Mouse (Mus musculus) ovary, adult 18-20 months (tissue): ENCODE measurements around the gene Csrp3.

ENCODE experiments used
- DNase-seq: peaks from one replicate; pipeline ENCODE4 v3.0.0; 2022; ENCODE audit warnings: low spot score, mixed read lengths

Csrp3 gene

DNA sequence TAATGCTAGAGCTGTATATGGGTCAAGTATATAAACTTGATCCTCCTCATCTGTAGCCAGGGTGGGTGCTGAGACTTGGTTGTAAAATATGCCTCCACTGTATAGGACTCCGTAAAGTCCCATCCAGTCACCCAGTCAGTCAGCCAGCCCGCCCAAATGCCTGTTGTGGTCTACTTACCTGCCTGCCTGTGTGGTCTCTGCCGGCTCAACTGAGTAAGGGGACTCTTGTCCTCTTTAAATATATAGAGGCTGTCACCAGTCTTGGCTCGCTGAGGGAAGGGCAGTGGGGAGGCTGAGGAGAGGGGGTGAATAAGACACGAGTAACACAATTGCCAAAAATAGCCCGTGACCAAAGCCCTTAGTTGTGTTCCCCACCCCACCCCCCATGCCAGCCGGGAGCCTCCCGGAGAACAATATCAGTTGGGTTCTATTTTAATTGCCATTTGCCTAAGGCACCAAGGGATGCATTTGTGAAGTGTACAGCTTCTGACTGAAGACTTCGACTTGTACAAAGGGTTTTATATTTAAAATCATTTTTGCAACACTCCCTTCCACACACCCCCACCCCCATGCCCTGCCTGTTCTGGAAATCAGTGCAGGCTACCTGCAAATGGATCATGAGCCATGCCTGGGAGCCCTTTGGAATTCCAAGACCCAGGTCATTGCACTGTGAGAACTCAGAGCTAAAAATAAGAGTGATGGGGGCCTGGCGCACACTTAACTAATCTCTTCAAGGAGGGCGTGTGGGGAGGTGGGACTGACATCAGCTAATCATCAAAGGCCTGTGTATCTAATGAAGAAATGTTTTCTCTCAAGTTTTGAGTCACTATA is at the start of gene Csrp3:
Gene Csrp3, minus strand, starts transcription at position 214 of the 831 bp plus-strand sequence.
- DNase-seq: no peak

DNA sequence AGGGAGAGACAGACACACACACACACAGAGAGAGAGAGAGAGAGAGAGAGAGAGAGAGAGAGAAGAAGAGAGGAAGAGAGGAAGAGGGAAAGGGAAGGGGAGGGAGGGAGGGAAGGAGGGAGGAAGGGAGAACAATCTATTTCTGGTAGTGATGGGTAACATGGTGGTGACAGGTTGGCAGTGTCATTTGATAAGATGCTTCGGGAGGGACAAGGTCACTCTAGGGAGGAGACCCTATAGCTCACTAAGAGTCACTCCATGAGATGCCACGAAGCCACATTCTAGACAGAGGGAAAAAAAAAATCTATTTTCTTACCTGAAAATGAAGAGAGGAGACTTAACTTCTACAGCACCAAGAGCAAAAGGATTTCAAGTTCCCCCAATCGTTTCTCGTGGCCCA is 48.2 kb upstream of the Csrp3 start:
- no peak for DNase-seq

- no peak for DNase-seq
Observed at GRCm38 (mm10) chr7:48895475-48895874, 47.6 kb upstream of the Csrp3 start.

DNA sequence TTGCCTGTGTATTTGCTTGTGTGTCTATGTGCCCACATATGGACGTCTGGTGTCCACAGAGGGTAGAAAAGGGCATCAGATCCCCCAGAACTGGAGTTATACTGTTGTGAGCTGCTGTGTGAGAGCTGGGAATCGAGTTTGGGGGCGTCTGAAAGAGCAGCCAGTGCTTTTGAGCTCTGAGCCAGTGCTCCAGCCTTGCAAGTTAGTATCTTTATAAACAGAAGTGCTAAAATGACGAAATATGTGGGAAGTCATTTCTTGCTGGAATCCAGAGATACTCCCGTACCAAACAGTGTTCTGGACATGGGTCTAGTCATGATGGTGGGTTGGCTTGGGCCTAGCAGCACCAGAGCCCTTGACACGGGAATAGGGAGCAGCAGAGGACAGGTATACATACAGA is 46.9 kb upstream of the Csrp3 start:
- DNase-seq: no peak

GRCm38 (mm10) chr7:48894152-48894551 is 46.3 kb upstream of the Csrp3 start:
- no peak for DNase-seq

DNA sequence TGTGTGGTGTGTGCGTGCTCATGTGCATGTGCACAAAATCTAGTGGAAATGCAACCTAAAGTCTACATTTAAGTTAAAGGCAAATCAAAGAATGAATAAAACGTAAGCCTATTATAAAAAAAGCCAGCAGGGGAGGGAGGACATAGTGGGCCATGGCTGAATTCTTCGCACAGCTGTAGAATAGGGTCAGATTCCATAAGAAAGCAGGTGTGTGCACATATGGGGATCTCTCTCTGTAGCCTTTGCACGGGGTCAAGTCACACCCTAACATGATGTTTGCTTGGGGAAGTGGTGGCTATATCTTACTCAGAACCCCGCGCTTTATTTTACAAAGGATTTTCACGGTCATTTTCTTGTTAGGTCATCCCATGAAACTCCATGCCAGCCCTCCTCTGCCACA is 45.3 kb upstream of the Csrp3 start:
- no peak for DNase-seq

GRCm38 (mm10) chr7:48891029-48891428 is 43.2 kb upstream of the Csrp3 start:
- DNase-seq: no peak

DNA sequence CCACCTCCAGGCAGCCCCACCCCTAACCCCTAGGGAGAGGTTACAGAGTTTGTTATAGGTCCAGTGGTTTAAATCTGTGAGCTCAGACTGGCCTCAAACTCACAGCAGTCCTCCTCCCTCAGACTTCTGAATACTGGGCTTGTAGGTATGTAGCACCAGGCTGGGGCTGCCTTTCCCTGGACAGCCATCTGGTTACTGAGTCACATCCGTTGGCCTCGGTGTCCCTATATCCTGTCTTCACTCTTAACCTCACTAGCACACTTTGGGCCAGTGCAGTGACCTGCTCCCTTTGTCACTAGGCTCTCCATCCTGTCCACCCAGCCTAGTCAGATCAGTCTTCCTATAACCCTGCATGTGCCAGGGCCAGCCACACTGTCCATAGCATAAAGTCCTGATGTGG is 40.9 kb upstream of the Csrp3 start:
- no peak for DNase-seq

GRCm38 (mm10) chr7:48887973-48888372 is 40.1 kb upstream of the Csrp3 start:
- DNase-seq: no peak

GRCm38 (mm10) chr7:48884266-48884611 is 36.4 kb upstream of the Csrp3 start:
- DNase-seq: no peak

DNA sequence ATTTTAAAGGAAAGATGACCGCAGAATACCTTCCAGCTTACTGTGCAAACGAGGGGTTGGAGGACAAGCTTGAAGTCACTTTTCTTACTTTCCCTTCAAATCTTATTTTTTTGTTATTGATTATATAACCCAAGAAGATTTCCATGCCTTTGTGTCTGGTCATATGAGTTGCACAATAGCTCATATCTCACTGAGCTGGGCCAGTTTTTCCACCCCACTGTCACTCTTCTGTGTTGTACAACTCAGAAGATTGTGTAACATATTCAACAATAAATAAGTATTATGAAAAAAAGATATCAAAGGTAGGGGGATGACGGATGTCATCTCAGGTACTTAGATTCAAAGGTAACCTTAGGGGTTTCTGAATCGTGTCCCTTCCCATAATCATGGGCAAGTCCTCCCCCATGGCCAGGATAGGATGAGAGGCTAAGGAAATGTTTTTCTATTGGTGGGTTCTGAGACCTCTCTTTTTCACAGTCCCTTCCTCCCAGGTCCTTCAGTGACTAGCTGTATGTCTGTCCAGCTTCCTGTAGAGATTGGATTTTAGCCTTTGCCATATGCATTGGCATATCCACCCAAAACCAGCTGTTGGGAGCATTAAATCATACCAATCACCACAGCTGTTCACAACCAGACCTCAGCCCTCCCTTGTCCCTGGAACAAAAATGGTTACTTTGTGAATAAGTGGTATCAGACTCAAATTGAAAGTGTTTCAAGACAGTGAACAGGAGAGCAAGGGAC is 35.9 kb upstream of the Csrp3 start:
- no peak for DNase-seq

GRCm38 (mm10) chr7:48881971-48882609 is 34.3 kb upstream of the Csrp3 start:
- DNase-seq: no peak

- DNase-seq: peak; percentile 63
Observed at GRCm38 (mm10) chr7:48881486-48881885, 33.7 kb upstream of the Csrp3 start, which contains the start of gene E2f8. TSS of gene E2f8 (minus strand) at chr7:48881596.

- peak; percentile 97 for DNase-seq
Observed at GRCm38 (mm10) chr7:48880591-48881481, 33.0 kb upstream of the Csrp3 start.

DNA sequence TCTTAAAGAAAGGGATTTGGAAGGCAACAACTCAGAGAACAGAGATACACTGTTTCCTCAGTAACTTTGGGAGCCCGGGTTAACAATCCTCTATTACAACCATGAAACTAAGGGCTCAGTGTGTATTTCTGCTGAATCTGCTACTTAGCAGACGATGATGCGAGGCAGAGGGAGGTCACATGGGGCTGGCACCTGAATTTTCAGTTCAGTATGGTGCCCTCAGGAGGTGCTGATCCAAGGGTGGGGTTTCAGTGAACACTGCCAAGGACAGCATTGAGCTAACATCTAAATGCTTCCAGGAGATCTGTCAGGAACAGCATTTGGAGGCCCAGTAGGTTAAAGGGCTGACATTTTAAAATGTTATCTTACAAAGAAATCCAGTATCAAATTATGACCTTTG is 31.7 kb upstream of the Csrp3 start:
- no peak for DNase-seq

GRCm38 (mm10) chr7:48877786-48878390 is 30.1 kb upstream of the Csrp3 start:
- no peak for DNase-seq

GRCm38 (mm10) chr7:48876526-48876925 is 28.7 kb upstream of the Csrp3 start:
- DNase-seq: no peak

GRCm38 (mm10) chr7:48875096-48875495 is 27.3 kb upstream of the Csrp3 start:
- no peak for DNase-seq

DNA sequence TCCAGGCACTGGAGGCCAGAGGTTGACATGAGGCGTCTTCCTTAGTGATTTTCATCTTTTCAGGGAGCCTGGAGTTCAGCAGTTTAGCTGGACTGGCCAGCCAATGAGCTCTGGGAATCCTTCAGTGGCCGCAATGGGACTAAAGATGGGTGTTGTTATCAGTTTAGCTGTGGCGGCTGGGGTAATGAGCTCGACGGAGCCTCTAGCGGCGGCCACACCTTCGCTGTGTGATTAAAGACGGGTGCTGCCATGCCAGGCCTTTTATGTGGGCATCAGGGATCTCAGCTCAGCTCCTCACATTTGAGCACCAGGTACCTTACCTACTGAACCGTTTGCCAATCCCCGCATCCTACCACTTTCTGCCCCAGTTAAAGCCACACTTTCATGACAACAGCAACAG is 23.5 kb upstream of the Csrp3 start:
- no peak for DNase-seq

- no peak for DNase-seq
Observed at GRCm38 (mm10) chr7:48870579-48871180, 22.8 kb upstream of the Csrp3 start.

DNA sequence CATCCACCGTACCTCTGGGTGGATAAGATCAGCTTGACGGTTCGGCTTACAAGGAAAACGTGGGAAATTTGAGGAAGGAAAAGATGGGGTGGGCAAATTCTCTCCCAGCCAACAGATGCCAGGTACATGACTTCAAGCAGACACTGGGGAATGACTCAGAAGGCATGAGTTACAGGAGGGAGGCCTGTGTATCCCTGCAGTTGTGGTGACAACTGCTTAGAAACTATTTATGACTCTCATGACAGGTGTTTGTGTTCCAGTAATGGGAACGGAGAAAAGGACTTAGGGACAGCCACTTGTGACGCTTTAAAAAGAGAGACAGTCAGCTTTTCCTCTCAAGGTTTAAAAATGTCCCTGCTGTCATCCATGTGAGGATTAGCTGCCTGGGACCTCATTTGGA is 22.3 kb upstream of the Csrp3 start:
- no peak for DNase-seq
